Mouse (Mus musculus): ENCODE results near the gene Csk. TPM values are rescaled to one million over a fixed set of nuclear protein-coding genes. Genes with fewer than 3 reads are reported as not detected.
A peak's percentile ranks its signal among the peaks of the same experiment; 100 is the strongest.

Csk gene
- polyA plus RNA-seq, 1 experiment from 2014 or later = 41.5 TPM

DNA sequence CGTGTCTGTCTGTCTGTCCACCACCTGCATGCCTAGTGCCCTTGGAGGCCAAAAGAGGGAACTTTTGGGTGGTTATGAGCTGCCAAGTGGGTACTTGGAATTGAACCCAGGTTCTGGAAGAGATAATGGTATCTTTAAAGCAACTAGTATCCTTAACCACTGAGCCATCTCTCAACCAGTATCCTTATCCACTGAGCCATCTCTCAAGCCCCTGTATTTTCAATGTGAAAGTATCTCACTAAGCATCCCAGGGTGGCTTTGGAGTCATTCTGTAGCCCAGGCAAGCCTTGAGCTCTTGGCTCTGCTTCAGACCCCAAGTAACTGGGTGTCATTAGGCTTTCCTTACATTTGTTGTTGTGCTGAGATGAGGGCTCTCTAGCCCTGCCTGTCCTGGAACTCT lies 1.5 kb upstream of the Csk start:
- peaks cover 49% of the 10 kb centered on the region for H3K4me1 ChIP-seq
- 91% methylated on average over 1 of the region's 1 CpGs for WGBS

GRCm38 (mm10) chr9:57652855-57653254 lies 576 bp downstream of the Csk start:
- Histone ChIP-seq H3K4me3 (peak overlapping the region; percentile 29; the same call in 1 of the 2 replicates), H3K4me1 (peaks cover 49% of the 10 kb centered on the region), H3K27me3 (ENCODE audit: low read depth, poor library complexity, severe bottlenecking) (peaks cover 32% of the 10 kb centered on the region), H3K36me3 (no peaks in the 10 kb centered on the region), H3K27ac (replicated peaks) (peak overlapping the region; percentile 79), H3K9me3 (replicated peaks) (no peaks in the 10 kb centered on the region)
- WGBS = 13% methylated on average over 3 of the region's 3 CpGs
- peak; percentile 64 for DNase-seq (ENCODE audit: low spot score)

More for the DNA sequence above, 1.5 kb upstream of the Csk start:
- no peak for DNase-seq (ENCODE audit: low spot score)
- no peak overlapping the region for H3K27ac ChIP-seq (replicated peaks)
- H3K4me3 ChIP-seq = no peak overlapping the region
- no peaks in the 10 kb centered on the region for H3K36me3 ChIP-seq
- no peaks in the 10 kb centered on the region for H3K9me3 ChIP-seq (replicated peaks)
- H3K27me3 ChIP-seq (ENCODE audit: low read depth, poor library complexity, severe bottlenecking) = peaks cover 28% of the 10 kb centered on the region

GRCm38 (mm10) chr9:57652351-57652750 lies 1.1 kb downstream of the Csk start:
- Histone ChIP-seq H3K27me3 (ENCODE audit: low read depth, poor library complexity, severe bottlenecking) (peaks cover 36% of the 10 kb centered on the region), H3K9me3 (replicated peaks) (no peaks in the 10 kb centered on the region), H3K4me3 (no peak overlapping the region), H3K4me1 (peaks cover 49% of the 10 kb centered on the region), H3K27ac (replicated peaks) (peak overlapping the region; percentile 79), H3K36me3 (no peaks in the 10 kb centered on the region)
- WGBS = 58% methylated on average over 9 of the region's 9 CpGs
- no peak for DNase-seq (ENCODE audit: low spot score)

- Histone ChIP-seq H3K27ac (replicated peaks) (peak overlapping the region; percentile 49), H3K9me3 (replicated peaks) (no peaks in the 10 kb centered on the region), H3K4me1 (peaks cover 51% of the 10 kb centered on the region), H3K36me3 (no peaks in the 10 kb centered on the region), H3K27me3 (ENCODE audit: low read depth, poor library complexity, severe bottlenecking) (peaks cover 50% of the 10 kb centered on the region), H3K4me3 (0 out of 2 replicates have a peak overlapping the region, but pooled peaks have one; percentile 1)
- 41% methylated on average over 6 of the region's 6 CpGs for WGBS
- no peak for DNase-seq (ENCODE audit: low spot score)
These were observed 2.6 kb downstream of the Csk start for GRCm38 (mm10) chr9:57650786-57651311.

DNA sequence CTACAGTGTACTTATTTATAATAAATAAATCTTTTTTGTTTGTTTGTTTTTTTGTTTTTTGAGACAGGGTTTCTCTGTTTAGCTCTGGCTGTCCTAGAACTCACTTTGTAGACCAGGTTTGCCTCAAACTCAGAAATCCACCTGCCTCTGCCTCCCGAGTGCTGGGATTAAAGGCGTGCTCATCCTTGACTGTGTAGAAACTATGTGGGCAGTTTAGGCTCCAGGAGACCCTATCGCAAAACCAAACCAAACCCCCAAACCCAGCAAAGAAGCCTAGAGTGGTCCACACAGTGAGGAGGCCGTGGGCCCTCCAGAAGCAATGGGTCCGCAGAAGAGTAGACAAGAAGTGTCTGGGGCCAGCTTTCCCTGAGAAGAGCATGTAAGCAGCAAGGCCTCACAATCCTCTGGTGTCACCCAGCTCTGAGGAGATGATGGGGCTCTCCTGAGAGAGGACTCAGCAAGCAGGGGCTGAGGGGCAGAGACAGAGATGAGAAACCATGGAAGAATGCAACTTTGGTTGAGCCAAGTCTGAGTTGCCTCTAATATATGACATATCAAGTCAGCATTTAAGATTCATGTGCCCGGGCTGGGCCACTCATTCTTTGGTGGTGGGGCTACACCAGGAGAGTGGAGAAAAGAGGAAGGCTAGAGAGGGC lies 3.2 kb downstream of the Csk start:
- Histone ChIP-seq H3K27ac (replicated peaks) (peak overlapping the region; percentile 49), H3K36me3 (no peaks in the 10 kb centered on the region), H3K4me1 (peaks cover 56% of the 10 kb centered on the region), H3K9me3 (replicated peaks) (no peaks in the 10 kb centered on the region), H3K4me3 (0 out of 2 replicates have a peak overlapping the region, but pooled peaks have one; percentile 1), H3K27me3 (ENCODE audit: low read depth, poor library complexity, severe bottlenecking) (peaks cover 50% of the 10 kb centered on the region)
- 93% methylated on average over 6 of the region's 6 CpGs for WGBS
- DNase-seq (ENCODE audit: low spot score) = no peak

DNA sequence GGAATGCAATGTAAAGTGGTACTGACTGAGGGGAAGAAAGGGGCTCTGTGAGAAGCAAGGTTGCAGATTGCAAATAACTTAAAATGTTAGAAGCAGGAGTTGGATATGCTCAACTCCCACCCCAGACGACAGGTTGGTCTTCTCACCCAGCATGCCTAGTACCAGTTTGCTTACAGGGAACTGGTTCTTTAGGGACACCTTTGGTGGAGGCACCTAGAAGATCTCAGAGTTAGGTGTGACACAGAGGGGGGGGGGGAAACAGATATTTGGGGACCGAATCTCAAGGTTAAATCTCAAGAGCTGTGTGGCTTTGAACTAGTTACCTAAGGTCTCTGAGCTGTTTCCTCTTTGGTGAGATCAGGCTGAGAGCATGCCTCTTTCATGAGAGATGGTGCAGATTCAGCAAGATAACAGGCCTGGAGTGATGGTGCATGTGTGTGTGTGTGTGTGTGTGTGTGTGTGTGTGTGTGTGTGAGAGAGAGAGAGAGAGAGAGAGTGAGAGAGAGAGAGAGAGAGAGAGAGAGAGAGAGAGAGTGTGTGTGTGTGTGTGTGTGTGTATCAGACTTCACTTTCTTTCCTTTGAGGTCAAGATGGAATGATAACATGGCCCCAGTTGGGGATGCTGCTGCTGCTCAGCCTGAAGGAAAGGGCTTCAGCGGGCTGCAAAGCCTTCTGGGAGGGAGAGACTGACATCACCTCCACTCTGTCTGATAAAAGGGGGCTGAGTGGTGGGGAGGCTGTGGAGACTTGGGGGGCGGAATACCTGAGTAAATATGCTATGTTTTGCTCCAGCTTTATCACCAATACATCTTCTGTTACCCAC lies 5.9 kb downstream of the Csk start:
- Histone ChIP-seq H3K27ac (replicated peaks) (no peak overlapping the region), H3K36me3 (peaks cover 10% of the 10 kb centered on the region; the same call in 1 of the 2 replicates), H3K9me3 (replicated peaks) (no peaks in the 10 kb centered on the region), H3K4me1 (peaks cover 61% of the 10 kb centered on the region), H3K4me3 (no peak overlapping the region), H3K27me3 (ENCODE audit: low read depth, poor library complexity, severe bottlenecking) (peaks cover 26% of the 10 kb centered on the region)
- WGBS = 75% methylated on average over 4 of the region's 4 CpGs
- DNase-seq (ENCODE audit: low spot score) = no peak

- Histone ChIP-seq H3K9me3 (replicated peaks) (no peaks in the 10 kb centered on the region), H3K36me3 (peaks cover 18% of the 10 kb centered on the region), H3K4me3 (no peak overlapping the region), H3K27me3 (ENCODE audit: low read depth, poor library complexity, severe bottlenecking) (peaks cover 24% of the 10 kb centered on the region), H3K27ac (replicated peaks) (no peak overlapping the region), H3K4me1 (peaks cover 61% of the 10 kb centered on the region)
- DNase-seq (ENCODE audit: low spot score) = no peak
- 85% methylated on average over 12 of the region's 12 CpGs for WGBS
These were observed 6.8 kb downstream of the Csk start for GRCm38 (mm10) chr9:57646551-57647103.

DNA sequence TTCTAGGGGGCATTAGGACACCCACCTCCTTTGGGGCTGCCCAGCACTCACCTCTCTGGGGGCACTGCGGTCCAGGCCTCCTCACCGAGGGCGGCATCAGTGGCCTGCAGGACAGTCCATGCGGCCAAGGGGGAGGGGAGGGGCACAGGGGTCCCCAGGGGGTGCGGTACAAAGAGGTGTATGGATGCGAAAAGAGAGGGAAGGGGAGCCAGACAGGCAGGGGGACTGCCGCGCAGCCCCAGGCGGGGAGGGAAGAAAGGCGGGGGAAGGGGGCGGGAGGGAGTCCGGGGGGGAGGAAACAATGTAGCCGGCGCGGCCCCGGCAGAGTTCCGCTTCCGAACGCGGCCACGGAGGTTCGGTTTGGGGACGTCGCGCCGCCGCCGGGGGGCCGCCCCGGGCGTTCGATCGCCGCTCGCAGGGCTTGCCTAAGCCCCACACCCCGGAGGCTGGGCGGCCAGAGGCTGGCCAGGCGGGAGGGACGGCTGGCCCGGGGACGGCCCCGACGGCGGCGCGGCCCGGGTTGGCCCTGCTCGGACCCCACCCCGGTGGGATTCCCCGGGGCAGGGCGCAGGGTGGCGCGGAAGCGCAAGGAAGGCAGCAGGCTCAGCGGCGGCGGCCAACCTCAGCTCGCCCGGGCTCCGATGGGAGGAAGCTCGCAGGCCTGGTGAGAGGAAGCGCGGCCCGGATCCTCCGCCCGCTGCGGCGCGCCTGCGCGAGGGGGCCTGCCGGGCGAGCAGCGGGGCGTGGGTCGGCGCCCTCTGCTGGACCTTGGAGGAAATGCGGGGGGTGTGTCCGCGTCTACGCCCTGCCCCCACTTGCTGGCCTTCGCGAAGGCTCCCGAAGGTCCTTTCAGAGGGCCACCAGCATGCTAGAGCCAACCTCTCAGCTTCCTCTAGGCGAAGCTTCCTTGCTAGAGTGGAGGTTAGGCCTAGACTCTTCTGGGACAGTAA lies 8.2 kb downstream of the Csk start:
- WGBS = under 1% methylated on average over 80 of the region's 85 CpGs
- Histone ChIP-seq H3K4me1 (peaks cover 61% of the 10 kb centered on the region), H3K27me3 (ENCODE audit: low read depth, poor library complexity, severe bottlenecking) (peaks cover 22% of the 10 kb centered on the region)

GRCm38 (mm10) chr9:57644442-57644943 lies 8.9 kb downstream of the Csk start:
- Histone ChIP-seq H3K4me1 (peaks cover 67% of the 10 kb centered on the region), H3K27ac (replicated peaks) (peak overlapping the region; percentile 99), H3K9me3 (replicated peaks) (no peaks in the 10 kb centered on the region), H3K4me3 (peak overlapping the region; percentile 76), H3K36me3 (peaks cover 30% of the 10 kb centered on the region), H3K27me3 (ENCODE audit: low read depth, poor library complexity, severe bottlenecking) (peaks cover 22% of the 10 kb centered on the region)
- DNase-seq (ENCODE audit: low spot score) = peak; percentile 52
- WGBS = under 1% methylated on average over 18 of the region's 18 CpGs

More for the DNA sequence above, 8.2 kb downstream of the Csk start:
- H3K27ac ChIP-seq (replicated peaks) = peak overlapping the region; percentile 99
- peak overlapping the region; percentile 76 for H3K4me3 ChIP-seq
- peak; percentile 93 for DNase-seq (ENCODE audit: low spot score)
- peaks cover 29% of the 10 kb centered on the region for H3K36me3 ChIP-seq
- H3K9me3 ChIP-seq (replicated peaks) = no peaks in the 10 kb centered on the region

- H3K4me3 ChIP-seq = peak overlapping the region; percentile 76
- no peaks in the 10 kb centered on the region for H3K9me3 ChIP-seq (replicated peaks)
- peaks cover 22% of the 10 kb centered on the region for H3K27me3 ChIP-seq (ENCODE audit: low read depth, poor library complexity, severe bottlenecking)
- peak overlapping the region; percentile 99 for H3K27ac ChIP-seq (replicated peaks)
- peaks cover 30% of the 10 kb centered on the region for H3K36me3 ChIP-seq
- no peak for DNase-seq (ENCODE audit: low spot score)
- 82% methylated on average over 7 of the region's 7 CpGs for WGBS
- peaks cover 74% of the 10 kb centered on the region for H3K4me1 ChIP-seq
These were observed 9.6 kb downstream of the Csk start for GRCm38 (mm10) chr9:57643856-57644180.

DNA sequence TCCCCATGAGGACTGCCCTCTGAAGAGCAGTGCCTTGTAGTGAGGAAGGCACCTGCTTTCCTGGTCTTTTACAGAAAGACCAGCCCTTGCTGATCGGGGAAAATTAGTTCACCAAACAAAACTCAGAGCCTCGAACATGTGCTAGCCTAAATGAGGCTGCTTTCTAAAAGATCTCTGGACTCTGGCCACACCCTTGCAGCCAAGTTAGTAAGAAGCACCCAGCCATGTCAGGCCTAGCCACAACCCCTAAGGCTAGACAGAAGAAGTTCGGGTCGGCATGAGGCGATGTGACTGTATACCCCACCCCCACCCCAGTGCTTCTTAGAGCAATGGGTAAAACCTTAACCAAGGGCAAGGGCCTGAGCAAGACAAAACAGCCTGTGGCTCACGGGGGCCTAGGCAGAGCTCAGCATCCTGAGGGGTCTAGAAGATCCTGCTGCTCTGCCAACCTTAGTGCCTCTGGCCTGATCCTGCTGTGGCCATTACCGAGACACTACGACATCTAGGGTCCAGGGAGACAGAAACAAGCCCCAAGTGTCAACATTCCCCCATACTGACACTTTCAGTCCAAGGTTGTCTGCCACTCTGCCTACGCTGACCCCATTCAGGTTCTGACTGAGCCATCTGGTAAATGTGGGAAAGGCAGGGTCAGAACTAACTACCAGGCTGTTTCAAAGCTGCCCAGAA lies 10.1 kb downstream of the Csk start:
- Histone ChIP-seq H3K4me1 (peaks cover 79% of the 10 kb centered on the region), H3K27me3 (ENCODE audit: low read depth, poor library complexity, severe bottlenecking) (peaks cover 22% of the 10 kb centered on the region), H3K9me3 (replicated peaks) (no peaks in the 10 kb centered on the region), H3K4me3 (peak overlapping the region; percentile 76), H3K27ac (replicated peaks) (peak overlapping the region; percentile 99), H3K36me3 (peaks cover 33% of the 10 kb centered on the region)
- WGBS = 79% methylated on average over 9 of the region's 9 CpGs
- no peak for DNase-seq (ENCODE audit: low spot score)
